Mouse (Mus musculus): ENCODE results near the gene Adamtsl1. TPM values are rescaled to one million over a fixed set of nuclear protein-coding genes. Genes with fewer than 3 reads are reported as not detected.

Adamtsl1 gene
- polyA plus RNA-seq, 1 experiment from 2014 or later: 5.2 TPM

DNA sequence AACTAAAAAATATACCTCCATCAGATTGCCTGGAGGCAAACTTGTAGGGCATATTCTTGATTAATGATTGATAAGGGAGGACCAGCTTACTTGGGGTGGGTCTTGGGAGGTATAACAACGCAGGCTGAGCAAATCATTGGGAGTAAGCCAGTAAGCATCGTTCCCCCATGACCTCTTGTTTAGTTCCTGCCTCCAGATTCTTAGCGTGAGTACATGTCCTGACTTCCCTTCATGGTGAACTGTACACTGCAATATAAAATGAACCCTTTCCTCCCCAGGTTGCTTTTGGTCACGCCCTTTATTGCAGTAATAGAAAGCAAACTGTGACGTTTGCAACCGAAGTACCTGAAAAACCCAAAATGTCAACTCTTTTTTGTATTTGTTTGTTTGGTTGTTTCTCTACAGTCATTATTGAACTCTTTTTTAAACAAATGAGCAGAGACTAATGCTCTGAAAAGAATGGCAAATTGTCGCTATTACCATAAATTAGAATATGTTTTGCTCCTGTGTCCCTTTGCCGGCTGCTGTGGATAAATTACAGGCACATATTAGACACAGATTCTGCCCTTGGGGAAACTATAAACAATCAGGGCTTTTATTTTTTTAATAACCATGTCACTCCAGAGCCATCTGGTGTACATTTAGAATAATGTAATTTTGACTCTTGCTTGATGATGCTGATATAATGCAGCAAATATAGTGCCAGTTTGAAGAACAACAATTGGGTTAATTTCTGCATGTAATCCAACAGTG, 310.2 kb downstream of the Adamtsl1 start:
- no peaks in the 10 kb centered on the region for H3K27me3 ChIP-seq (replicated peaks; ENCODE audit: insufficient read depth, low read length)
- WGBS: 61% methylated on average over 8 of the region's 8 CpGs
- H3K4me1 ChIP-seq (ENCODE audit: insufficient read depth, low read depth, low read length): no peaks in the 10 kb centered on the region
- no peak for ATAC-seq
- H3K36me3 ChIP-seq (ENCODE audit: insufficient read depth, low read length): no peaks in the 10 kb centered on the region
- H3K27ac ChIP-seq (ENCODE audit: low read length): no peak overlapping the region
- TF ChIP-seq CTCF (IDR thresholded peaks at IDR 0.05) (no peak), EP300 (IDR thresholded peaks at IDR 0.05) (no peak)
- no peak overlapping the region for H3K4me3 ChIP-seq (ENCODE audit: low read depth, low read length)
- no peaks in the 10 kb centered on the region for H3K9me3 ChIP-seq (ENCODE audit: low read length)
- DNase-seq (ENCODE audit: low spot score): no peak
- no peak overlapping the region for H3K9ac ChIP-seq (replicated peaks; ENCODE audit: low read depth)
- no peak overlapping the region for H3K4me2 ChIP-seq (replicated peaks; ENCODE audit: low read depth, low read length)

DNA sequence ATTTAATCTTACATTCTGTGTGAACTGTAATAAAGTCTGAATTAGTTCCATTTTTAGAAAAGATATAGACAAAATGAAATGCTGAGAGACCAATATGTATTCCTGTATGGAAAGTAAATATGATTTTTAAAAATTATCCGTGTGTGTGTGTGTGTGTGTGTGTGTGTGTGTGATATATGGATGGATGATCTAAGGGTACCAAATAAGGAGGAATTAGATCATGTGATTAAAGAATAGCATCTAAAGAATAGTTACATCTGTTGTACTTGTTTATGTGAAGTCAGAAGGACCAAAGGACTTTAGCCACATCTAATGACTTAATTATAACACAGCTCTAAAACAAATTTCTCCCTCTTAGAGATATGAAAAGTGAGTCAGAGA, 310.7 kb downstream of the Adamtsl1 start:
- no peak overlapping the region for H3K4me3 ChIP-seq (ENCODE audit: low read depth, low read length)
- H3K9ac ChIP-seq (replicated peaks; ENCODE audit: low read depth): no peak overlapping the region
- H3K4me1 ChIP-seq (ENCODE audit: insufficient read depth, low read depth, low read length): no peaks in the 10 kb centered on the region
- H3K27me3 ChIP-seq (replicated peaks; ENCODE audit: insufficient read depth, low read length): no peaks in the 10 kb centered on the region
- H3K36me3 ChIP-seq (ENCODE audit: insufficient read depth, low read length): no peaks in the 10 kb centered on the region
- no peak overlapping the region for H3K27ac ChIP-seq (ENCODE audit: low read length)
- ATAC-seq (no peak), DNase-seq (ENCODE audit: low spot score) (no peak)
- TF ChIP-seq CTCF (IDR thresholded peaks at IDR 0.05) (no peak), EP300 (IDR thresholded peaks at IDR 0.05) (no peak)
- WGBS: 56% methylated on average over 1 of the region's 1 CpGs
- H3K9me3 ChIP-seq (ENCODE audit: low read length): no peaks in the 10 kb centered on the region
- H3K4me2 ChIP-seq (replicated peaks; ENCODE audit: low read depth, low read length): no peak overlapping the region

DNA sequence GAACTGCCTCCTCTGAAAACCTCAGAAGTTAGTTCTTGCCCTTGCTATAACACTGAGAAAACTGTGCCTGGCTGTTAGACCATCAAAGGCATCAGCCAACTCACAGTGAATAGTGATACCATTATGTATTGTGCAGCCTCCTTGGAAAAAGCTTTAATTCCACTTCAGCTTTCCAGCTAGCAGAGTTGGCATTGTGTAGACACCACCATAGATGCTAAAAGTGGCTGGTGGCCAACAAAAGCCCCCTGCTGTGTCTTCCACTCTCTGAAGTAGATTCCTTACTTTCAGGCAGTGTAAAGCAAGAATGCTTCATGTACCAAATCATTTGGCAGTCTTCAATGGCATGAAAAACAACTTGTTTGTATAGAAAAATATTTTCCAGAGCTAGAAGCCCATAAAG, 323.1 kb downstream of the Adamtsl1 start:
- H3K27ac ChIP-seq (ENCODE audit: low read length): no peak overlapping the region

DNA sequence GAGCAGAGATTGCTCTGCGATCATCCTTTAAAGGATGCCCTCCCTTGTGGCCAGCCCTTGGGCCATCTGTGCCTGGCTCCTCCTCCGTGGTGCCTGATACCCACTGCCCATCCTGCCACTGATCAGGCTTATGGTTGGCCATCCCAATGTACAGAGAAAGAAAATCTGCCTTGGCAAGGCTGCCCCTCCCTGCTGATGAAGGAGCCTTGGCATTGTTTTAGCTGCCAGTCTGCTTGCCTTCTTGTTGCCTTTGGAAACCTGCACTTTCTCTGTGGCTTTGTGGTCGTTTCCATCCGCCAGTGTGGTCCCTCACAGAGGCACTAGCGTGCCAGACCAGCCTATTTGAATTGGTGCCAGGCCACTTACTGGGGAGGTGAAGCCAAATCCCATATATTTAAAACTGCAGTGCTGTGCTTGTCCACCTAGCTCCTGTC, 323.6 kb downstream of the Adamtsl1 start:
- no peak overlapping the region for H3K4me3 ChIP-seq (ENCODE audit: low read depth, low read length)
- no peaks in the 10 kb centered on the region for H3K9me3 ChIP-seq (ENCODE audit: low read length)
- no peak for TF ChIP-seq CTCF (IDR thresholded peaks at IDR 0.05)
- 50% methylated on average over 5 of the region's 5 CpGs for WGBS
- ATAC-seq (no peak), DNase-seq (ENCODE audit: low spot score) (no peak)
- no peaks in the 10 kb centered on the region for H3K27me3 ChIP-seq (replicated peaks; ENCODE audit: insufficient read depth, low read length)
- H3K36me3 ChIP-seq (ENCODE audit: insufficient read depth, low read length): no peaks in the 10 kb centered on the region
- no peak overlapping the region for H3K9ac ChIP-seq (replicated peaks; ENCODE audit: low read depth)
- H3K27ac ChIP-seq (ENCODE audit: low read length): no peak overlapping the region
- no peak overlapping the region for H3K4me2 ChIP-seq (replicated peaks; ENCODE audit: low read depth, low read length)
- H3K4me1 ChIP-seq (ENCODE audit: insufficient read depth, low read depth, low read length): no peaks in the 10 kb centered on the region

More for the DNA sequence above, 323.1 kb downstream of the Adamtsl1 start:
- no peak for DNase-seq (ENCODE audit: low spot score)
- H3K4me1 ChIP-seq (ENCODE audit: insufficient read depth, low read depth, low read length): no peaks in the 10 kb centered on the region
- no peak overlapping the region for H3K9ac ChIP-seq (replicated peaks; ENCODE audit: low read depth)
- H3K9me3 ChIP-seq (ENCODE audit: low read length): no peaks in the 10 kb centered on the region
- no peak overlapping the region for H3K4me2 ChIP-seq (replicated peaks; ENCODE audit: low read depth, low read length)
- H3K4me3 ChIP-seq (ENCODE audit: low read depth, low read length): no peak overlapping the region
- no peaks in the 10 kb centered on the region for H3K36me3 ChIP-seq (ENCODE audit: insufficient read depth, low read length)
- ATAC-seq: no peak
- TF ChIP-seq EP300 (IDR thresholded peaks at IDR 0.05): no peak
- no peak for TF ChIP-seq CTCF (IDR thresholded peaks at IDR 0.05)
- H3K27me3 ChIP-seq (replicated peaks; ENCODE audit: insufficient read depth, low read length): no peaks in the 10 kb centered on the region

DNA sequence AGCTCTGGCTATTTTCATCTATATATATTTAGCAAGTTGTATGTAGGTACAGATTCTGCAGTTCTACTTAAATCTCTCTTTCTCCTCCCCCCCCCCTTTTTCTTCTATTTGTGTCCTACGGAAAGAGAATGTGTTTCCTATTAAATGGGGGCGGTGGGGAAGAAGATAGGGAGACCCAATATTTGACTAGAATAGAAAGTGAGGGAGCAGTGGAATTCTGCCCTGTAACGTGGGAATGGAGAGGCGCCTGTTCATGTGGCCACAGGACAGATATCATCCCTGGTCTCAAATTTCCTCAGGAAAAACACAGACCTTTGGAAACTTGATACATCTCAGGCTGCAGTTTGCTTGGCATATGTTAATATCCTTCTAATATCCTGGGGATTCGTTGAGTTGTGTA, 324.1 kb downstream of the Adamtsl1 start:
- H3K4me2 ChIP-seq (replicated peaks; ENCODE audit: low read depth, low read length): no peak overlapping the region
- H3K27me3 ChIP-seq (replicated peaks; ENCODE audit: insufficient read depth, low read length): no peaks in the 10 kb centered on the region
- no peak for ATAC-seq
- H3K4me1 ChIP-seq (ENCODE audit: insufficient read depth, low read depth, low read length): no peaks in the 10 kb centered on the region
- 43% methylated on average over 5 of the region's 5 CpGs for WGBS
- no peaks in the 10 kb centered on the region for H3K9me3 ChIP-seq (ENCODE audit: low read length)
- H3K27ac ChIP-seq (ENCODE audit: low read length): no peak overlapping the region
- H3K9ac ChIP-seq (replicated peaks; ENCODE audit: low read depth): no peak overlapping the region
- H3K36me3 ChIP-seq (ENCODE audit: insufficient read depth, low read length): no peaks in the 10 kb centered on the region
- no peak overlapping the region for H3K4me3 ChIP-seq (ENCODE audit: low read depth, low read length)
- no peak for DNase-seq (ENCODE audit: low spot score)
- TF ChIP-seq EP300 (IDR thresholded peaks at IDR 0.05) (no peak), CTCF (IDR thresholded peaks at IDR 0.05) (no peak)

DNA sequence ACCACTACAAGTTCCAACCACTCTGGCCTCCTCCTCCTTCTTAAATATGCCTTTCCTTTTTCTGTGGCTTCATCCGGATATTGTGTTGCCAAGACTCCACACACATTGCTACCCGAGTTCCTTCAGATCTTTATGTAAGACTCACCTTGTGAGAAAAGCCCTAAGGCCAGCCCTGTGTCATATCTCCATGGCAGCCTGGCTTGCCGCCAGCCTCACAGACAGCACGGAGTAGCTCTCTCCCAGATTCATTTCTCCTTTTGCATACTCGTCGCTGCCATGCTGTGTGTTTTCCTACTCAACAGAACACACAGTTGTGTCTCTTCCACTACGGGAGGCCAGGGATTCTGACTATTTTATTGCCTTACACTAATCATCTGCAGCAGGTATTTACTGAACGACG, 328.1 kb downstream of the Adamtsl1 start:
- H3K36me3 ChIP-seq (ENCODE audit: insufficient read depth, low read length): no peaks in the 10 kb centered on the region
- DNase-seq (ENCODE audit: low spot score): no peak
- no peak for TF ChIP-seq CTCF (IDR thresholded peaks at IDR 0.05)
- no peak for TF ChIP-seq EP300 (IDR thresholded peaks at IDR 0.05)
- no peak overlapping the region for H3K27ac ChIP-seq (ENCODE audit: low read length)
- H3K4me3 ChIP-seq (ENCODE audit: low read depth, low read length): no peak overlapping the region
- H3K4me2 ChIP-seq (replicated peaks; ENCODE audit: low read depth, low read length): no peak overlapping the region
- H3K9ac ChIP-seq (replicated peaks; ENCODE audit: low read depth): no peak overlapping the region
- no peaks in the 10 kb centered on the region for H3K4me1 ChIP-seq (ENCODE audit: insufficient read depth, low read depth, low read length)
- H3K27me3 ChIP-seq (replicated peaks; ENCODE audit: insufficient read depth, low read length): no peaks in the 10 kb centered on the region
- WGBS: 60% methylated on average over 9 of the region's 9 CpGs
- no peaks in the 10 kb centered on the region for H3K9me3 ChIP-seq (ENCODE audit: low read length)
- no peak for ATAC-seq

DNA sequence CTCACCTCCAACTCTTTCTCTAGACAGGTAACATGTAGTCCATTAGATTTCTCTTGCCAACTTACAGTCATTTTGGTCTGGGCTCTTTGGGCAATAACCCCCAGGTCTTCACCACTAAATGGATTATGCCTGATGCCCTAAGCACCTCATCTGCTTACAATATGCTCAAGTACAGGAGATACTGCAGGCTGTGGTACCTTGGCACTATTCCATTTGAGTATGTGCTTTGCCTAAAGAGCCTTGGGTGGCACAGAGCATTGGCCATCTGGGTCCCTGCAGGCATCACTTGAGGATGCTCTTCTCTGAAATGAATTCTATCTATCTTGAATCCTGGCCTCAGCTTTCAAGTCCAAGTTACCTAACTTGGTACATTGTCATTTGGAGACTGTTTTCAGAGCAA, 330.4 kb downstream of the Adamtsl1 start:
- Histone ChIP-seq H3K9me3 (ENCODE audit: low read length) (no peaks in the 10 kb centered on the region), H3K4me3 (ENCODE audit: low read depth, low read length) (no peak overlapping the region), H3K4me2 (replicated peaks; ENCODE audit: low read depth, low read length) (no peak overlapping the region), H3K27ac (ENCODE audit: low read length) (no peak overlapping the region), H3K9ac (replicated peaks; ENCODE audit: low read depth) (no peak overlapping the region), H3K4me1 (ENCODE audit: insufficient read depth, low read depth, low read length) (no peaks in the 10 kb centered on the region), H3K27me3 (replicated peaks; ENCODE audit: insufficient read depth, low read length) (no peaks in the 10 kb centered on the region), H3K36me3 (ENCODE audit: insufficient read depth, low read length) (no peaks in the 10 kb centered on the region)
- ATAC-seq (no peak), DNase-seq (ENCODE audit: low spot score) (no peak)
- TF ChIP-seq EP300 (IDR thresholded peaks at IDR 0.05) (no peak), CTCF (IDR thresholded peaks at IDR 0.05) (no peak)
